Mouse (Mus musculus) MEL-GATA-1-ER (cell line): ENCODE measurements around the gene Klra8.
"Not testable (repeated sequence)": the region's sequence is repeated elsewhere in the genome, so short reads cannot be mapped to it uniquely, and the experiment has no call there.

Source experiments
- DNase-seq: peaks from one replicate; pipeline ENCODE4 v3.0.0-alpha.2; 2012; ENCODE audit warnings: low read depth; ENCODE audit errors: extremely low read depth

Gene Klra8

DNA sequence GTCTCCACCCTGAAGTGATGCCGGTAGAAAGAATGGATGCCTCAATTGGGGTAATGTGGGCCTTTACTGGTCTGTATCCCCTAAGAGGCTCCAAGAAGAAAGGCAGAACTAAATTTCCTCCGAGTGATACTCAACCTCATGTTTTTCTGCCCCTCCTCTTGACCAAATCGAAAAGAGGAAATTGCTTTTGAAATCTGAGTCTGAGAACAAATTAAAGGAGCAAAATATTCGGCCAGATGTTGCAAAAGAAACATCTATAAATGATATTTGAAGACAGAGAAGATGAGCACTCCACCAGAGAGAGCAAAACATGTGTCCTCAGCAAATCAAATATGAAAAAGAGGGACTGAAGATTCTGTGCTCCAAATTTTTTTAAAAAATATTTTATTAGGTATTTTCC, at the start of gene Klra8:
Gene Klra8 (minus strand): TSS at position 101 of the 400 bp plus-strand sequence.
- DNase-seq: not testable (repeated sequence)

DNA sequence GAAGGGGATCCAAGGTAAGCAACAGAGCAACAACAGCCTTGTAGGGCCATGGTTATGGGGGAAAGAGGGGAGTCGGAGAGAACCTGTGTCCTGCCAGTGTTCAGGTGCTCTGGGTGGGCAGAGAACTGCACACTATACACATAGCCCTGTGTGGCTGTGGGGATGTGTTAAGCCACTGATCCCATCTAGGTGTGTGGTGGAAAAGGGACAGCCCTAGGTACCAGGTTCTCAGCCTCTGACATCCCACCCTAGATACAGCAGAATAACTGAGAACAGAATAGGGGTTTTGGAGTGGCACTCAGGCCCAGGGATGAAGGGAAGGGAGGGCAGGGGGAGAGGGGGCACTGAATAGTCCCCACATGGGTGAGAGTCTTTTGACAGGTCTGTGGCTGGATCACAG, 19.2 kb downstream of the Klra8 start:
- DNase-seq: no peak

DNA sequence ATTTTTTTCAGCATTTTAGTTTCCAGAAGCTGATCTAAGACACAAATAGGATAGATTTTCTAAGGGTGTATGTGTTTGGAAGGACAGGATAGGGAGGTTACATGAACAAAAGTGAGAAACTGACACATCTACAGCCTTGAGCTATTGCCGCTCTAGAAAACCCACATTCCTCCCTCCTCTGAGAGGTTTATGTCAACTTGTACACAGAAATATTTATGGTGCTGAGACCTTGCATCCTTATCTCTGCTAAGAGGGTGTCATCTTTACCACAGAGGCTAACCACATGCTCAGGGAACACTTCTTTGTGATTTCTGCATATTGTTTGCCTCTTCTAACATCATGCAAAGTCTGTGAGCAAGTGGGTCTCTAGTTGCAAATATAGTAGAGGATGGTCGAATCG, 27.0 kb downstream of the Klra8 start:
- DNase-seq: not testable (repeated sequence)

DNA sequence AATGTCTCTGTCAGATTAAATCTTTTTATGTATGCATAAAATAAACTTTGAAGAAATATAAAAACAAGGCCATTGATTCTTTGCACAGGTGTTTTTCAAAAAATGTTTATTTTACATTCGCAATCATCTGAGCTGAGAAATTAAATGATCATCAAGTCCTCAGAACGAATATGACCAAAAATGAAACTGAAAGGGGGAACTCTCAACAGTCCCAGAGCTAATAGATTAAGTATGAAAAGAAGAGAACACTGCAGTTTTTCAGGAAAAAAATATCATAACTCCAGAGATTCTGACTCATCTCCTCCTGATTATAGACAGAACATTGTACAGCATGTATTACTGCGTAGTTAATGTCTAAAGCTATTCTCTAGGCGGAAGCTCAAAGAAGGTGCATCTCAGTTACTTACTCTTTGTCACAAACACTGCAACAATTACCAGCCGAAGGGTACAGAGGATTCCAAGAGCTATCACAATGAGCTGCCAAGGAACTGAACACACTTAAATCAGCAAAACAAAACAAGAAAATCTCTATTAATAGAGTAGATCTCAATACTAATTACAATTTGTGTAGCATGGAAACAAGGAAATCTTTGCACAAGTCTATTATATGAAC, 37.3 kb downstream of the Klra8 start:
- DNase-seq: no peak

DNA sequence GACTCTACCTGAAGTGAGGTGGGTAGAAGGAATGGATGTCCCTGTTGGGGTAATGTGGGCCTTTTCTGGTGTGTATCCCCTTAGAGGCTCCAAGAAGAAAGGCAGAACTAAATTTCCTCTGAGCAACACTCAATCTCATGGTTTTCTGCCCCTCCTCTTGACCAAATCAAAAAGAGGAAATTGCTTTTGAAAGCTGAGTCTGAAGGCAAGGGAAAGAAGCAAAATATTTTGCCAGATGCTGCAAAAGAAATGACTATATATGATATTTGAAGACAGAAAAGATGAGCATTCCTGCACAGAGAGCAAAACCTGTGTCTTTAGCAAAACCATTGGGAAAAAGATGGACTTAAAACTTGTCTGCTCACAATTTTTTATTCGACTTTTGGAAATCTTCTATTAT, 62.5 kb downstream of the Klra8 start, which contains the start of gene Klra4:
Gene Klra4 (minus strand): TSS at position 101 of the 400 bp plus-strand sequence.
- DNase-seq: not testable (repeated sequence)
